Mouse (Mus musculus) heart, adult 9 months (tissue): ENCODE data around the gene C1ql3.

ENCODE experiments used
- DNase-seq, 2 experiments: peaks; one replicate each; pipeline ENCODE4 v3.0.0; 2022; ENCODE audit warnings: low spot score in 2 of 2

Gene C1ql3

GRCm38 (mm10) chr2:13011472-13011871 is at the start of gene C1ql3:
Gene C1ql3 (minus strand): TSS chr2:13011806.
- no peak for DNase-seq

DNA sequence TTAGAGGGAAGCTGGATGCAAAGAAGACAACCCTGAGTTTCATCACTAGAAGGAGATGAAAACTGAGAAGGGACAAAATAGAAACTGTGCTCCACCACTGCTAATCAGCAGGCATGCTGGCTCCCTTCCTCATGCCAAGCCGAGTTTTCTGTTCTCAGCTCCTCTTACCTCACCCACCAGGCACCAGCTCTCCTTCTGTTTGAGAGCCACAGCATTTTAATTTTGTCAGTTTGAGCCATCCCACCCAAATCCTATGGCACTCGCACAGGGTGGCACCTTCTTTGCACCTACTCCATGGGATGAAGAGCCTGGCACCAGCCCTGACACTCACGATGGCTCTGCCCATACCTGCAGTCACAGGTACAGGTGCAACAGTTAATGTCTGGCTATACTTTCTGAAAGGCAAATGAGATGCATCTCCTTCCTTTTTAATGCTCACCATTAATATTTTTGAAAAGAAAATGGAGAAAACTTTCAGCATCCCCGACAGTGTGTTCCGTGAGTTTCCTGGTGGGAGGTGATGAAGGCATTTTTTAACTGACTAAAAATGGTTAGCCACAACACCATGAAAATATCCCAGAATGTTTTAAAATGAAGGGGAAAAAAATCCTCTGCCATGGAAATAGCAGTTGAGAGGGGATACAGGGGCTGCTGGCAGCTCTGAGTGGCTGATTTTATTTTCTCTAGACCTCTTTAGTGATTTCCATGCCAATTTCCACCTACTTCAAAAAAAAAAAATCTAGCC is 49.0 kb upstream of the C1ql3 start:
- DNase-seq, result no peak

DNA sequence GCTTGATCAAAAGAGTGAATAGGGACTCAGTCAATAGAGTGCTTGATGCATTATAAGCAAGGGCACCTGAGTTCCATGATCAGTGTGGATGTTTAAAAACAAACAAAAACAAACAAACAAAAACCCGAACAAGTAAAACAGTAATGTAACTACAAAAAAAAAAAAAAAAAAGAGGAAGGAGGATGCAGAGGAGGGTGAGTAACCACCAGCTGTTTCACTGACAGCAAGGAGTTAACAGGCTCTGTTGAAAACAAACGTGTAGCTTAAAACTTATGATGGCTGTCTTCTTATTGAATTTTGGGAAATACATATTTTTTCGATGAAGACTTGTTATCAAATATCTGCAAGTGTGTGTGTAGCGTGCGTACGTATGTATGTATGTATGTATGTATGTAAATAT is 37.0 kb upstream of the C1ql3 start:
- DNase-seq, result no peak

- DNase-seq, result no peak
These were observed 32.9 kb upstream of the C1ql3 start for GRCm38 (mm10) chr2:13044555-13044954.

- DNase-seq, result no peak
These were observed 28.2 kb upstream of the C1ql3 start for GRCm38 (mm10) chr2:13039785-13040184.

- DNase-seq, result no peak
These were observed 27.2 kb upstream of the C1ql3 start for GRCm38 (mm10) chr2:13038772-13039171.

DNA sequence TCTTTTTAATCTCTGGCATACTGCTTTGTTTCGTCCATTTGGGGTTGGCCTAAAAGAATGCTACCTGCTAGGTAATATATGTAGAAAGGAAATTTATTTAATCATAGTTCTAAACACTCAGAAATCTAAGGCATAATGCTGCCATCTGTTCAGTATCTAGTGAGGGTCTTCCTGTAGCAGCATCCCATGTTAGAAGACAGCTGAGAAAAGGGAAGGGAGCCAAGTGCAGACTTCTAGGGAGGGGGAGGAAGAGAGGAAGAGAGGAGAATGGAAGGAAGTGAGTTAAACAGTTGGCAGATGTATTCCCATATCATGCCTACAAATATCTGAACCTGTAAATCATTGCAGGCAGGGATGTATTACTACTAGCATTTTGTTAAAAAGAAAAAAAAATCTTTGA is 7.3 kb upstream of the C1ql3 start:
- DNase-seq, result no peak

- DNase-seq, result no peak
These were observed 6.8 kb upstream of the C1ql3 start for GRCm38 (mm10) chr2:13018382-13018781.

GRCm38 (mm10) chr2:13011973-13012372 is 367 bp upstream of the C1ql3 start:
- no peak for DNase-seq

DNA sequence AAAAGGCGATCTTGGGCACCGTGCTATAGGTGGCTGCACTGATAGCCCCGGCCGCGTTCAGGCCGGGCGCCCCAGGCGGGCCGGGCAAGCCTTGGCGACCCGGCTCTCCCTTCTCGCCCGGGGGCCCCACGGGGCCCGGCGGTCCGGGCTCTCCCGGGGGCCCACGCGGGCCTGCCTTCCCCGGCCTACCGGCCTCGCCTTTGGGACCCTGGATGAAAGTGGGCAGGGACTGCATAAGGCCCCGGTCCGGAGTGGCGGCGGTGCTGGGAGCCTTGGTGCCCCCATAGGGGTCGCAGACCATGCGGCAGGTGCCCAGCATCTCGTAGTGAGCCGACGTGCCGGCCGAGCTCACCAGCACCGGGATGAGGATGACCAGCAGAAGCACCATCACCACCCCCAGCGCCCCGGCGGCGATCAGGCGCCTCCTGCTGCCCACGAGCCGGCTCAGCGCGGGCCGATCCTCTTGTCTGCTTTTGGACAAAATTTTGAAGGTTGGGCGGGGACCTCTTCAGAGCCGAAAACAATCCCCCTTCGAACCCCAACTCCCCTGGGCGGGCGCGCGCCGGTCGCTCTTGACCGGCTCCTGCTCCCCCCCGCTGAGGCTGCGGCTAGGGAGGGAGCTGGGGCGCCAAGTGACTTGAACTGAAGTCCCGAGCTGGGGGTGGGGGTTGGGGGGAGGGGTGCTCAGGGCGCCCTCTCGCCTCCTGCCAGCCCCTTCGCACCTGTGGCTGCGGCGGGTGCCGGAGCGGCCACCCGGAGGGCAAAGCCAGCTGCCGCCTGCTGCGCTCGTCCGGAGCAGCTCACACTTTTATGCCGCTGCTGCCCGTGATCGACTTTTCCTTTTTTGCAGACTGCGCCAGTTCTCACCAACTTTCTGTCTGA is 905 bp downstream of the C1ql3 start:
- peak; percentile 4 to 10 for DNase-seq

DNA sequence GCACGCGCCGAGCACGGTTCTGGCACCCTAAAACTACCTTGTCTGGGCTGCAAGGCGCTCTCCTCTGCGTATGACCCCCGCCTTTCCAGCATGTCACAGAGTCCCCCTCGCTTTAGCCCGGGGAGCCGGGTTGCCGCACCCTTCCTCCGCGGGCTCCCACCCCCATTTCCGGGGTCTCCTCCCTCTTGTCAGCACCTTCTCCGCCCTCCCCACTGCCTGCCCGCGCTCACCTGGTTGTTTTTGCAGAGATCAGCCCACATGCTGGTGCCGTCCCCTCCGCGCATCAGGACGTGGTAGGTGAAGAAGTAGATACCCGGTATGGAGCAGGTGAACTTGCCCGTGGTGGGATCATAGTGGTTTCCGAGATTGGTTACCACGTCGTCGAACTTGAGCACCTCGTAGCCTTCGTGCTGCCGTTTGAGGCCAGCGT is 1.6 kb downstream of the C1ql3 start:
- DNase-seq, result no peak

GRCm38 (mm10) chr2:13009261-13009972 is 2.2 kb downstream of the C1ql3 start:
- no peak for DNase-seq

- DNase-seq, result no peak
These were observed 3.2 kb downstream of the C1ql3 start for GRCm38 (mm10) chr2:13008433-13008832.

DNA sequence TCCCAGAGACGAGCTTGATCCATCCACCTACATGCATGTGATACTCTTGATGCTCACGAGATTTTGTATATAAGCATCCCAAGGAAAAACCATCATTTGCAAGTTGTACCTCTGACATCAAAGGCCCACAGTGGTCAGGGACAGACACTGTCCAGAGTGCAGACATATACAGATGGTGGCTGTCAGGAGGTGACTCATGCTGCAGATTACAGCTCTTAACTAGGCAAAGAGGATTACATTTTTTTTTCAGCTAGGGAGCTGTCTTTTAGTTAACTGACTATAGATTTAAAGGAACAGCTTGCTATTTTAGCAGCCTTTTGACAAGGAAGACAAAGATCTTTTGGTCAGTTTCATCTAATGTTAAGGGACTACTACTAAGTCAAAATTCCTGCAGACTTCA is 11.6 kb downstream of the C1ql3 start:
- no peak for DNase-seq

- no peak for DNase-seq
These were observed 26.5 kb downstream of the C1ql3 start for GRCm38 (mm10) chr2:12984901-12985732.

GRCm38 (mm10) chr2:12978771-12979170 is 32.8 kb downstream of the C1ql3 start:
- no peak for DNase-seq

- DNase-seq, result no peak
These were observed 34.2 kb downstream of the C1ql3 start for GRCm38 (mm10) chr2:12977367-12977766.

- no peak for DNase-seq
These were observed 37.9 kb downstream of the C1ql3 start for GRCm38 (mm10) chr2:12973752-12974151.

DNA sequence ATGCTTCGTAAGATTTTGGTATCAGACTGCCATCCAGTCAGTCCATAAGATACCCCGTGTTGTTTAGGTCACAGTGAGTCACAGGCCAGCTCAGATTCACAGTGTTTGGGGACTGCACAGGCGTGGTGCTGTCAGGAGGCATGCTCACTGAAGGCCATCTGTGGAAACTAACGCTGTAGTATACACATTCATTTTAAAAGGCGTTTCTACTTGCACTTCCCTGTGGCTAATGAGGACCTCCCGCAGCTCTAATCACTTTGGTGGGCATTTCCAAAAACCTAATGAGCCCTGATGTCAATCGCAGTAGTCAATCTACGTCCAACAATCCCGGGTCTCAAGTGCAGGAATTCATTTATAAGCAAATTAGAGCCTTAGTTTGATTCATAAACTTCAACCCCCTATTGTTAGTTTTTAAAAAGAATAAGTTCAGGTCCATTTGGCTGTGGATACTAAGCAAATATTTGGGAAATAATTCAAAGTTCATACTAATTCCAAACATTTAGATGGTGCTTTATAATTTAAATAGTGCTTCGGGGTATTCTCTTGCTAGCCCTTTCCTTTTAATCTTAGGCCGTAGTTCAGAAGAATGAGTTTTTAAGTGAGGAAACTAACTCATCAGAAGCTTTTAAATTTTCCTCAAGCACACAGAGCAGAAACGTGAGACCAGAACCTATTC is 41.4 kb downstream of the C1ql3 start:
- DNase-seq, result no peak

DNA sequence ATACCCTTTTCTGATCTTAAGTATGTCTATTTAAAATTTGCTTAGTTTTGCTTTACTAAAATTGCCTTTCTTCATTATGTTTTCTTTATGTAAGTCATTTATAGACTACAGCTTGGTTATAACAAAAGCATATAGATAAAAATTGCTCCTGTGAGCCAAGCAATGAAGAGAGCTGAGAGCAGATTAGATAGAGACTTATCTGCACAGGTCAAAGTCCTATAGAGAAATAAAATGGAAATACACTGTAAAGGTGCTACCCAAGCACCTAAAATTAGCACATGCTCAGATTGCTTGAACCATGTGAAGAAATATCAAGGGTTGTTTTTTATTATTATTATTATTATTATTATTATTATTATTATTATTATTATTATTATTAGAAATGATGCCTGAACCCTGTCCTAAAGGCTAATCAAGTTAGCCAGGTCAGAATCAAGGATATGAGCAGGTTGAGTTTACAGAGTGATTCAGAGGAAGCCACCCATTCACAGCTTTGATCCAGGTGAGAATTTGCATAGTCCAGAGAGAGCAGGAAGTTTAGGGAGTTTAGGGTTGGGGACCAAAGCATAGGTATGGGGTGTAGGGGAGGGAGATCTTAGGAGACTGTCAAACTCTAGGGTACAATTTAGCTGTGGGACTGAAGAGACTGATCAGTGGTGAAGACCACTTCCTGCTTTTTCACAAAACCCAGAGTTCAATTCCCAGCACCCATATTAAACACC is 54.7 kb downstream of the C1ql3 start:
- DNase-seq, result no peak
